Mouse (Mus musculus) hindbrain, embryonic 14.5 days (tissue): ENCODE results near the gene Prickle1. TPM values are rescaled to one million over a fixed set of nuclear protein-coding genes. Genes with fewer than 3 reads are reported as not detected.

Experiments used
- ATAC-seq: fragments of 200-750 bp; cut with Nextera tagmentation; 2 replicates; pipeline ENCODE4 v1.8.0; 2017; ENCODE audit warnings: moderate number of reproducible peaks, mild to moderate bottlenecking, moderate TSS enrichment, moderate library complexity; ENCODE audit not compliant: low FRiP score
- DNase-seq: peaks from one replicate; pipeline ENCODE4 v3.0.0-alpha.2; 2015; ENCODE audit warnings: low spot score
- H3K27ac ChIP-seq: fragments of 300-500 bp; sonication (generic); 2 replicates; pipeline ENCODE4 v1.5.1; 2014; ENCODE audit warnings: mild to moderate bottlenecking, moderate library complexity
- H3K27me3 ChIP-seq: fragments of 300-500 bp; sonication (generic); 2 replicates; pipeline ENCODE4 v1.6.1; 2014; ENCODE audit warnings: mild to moderate bottlenecking, low read length, mixed read lengths; ENCODE audit not compliant: control insufficient read depth, insufficient read depth
- H3K36me3 ChIP-seq: fragments of 300-500 bp; sonication (generic); replicated peaks from 2 replicates; pipeline ENCODE4 v1.6.1; 2014; ENCODE audit not compliant: control insufficient read depth, insufficient read depth
- H3K4me1 ChIP-seq: fragments of 300-500 bp; sonication (generic); replicated peaks from 2 replicates; pipeline ENCODE4 v1.6.1; 2014; ENCODE audit warnings: antibody characterized with exemption, low read length, mixed read lengths; ENCODE audit not compliant: control insufficient read depth, insufficient read depth
- H3K4me2 ChIP-seq: fragments of 300-500 bp; sonication (generic); replicated peaks from 2 replicates; pipeline ENCODE4 v1.6.1; 2014; ENCODE audit warnings: mild to moderate bottlenecking, moderate library complexity
- H3K4me3 ChIP-seq: fragments of 300-500 bp; sonication (generic); replicated peaks from 2 replicates; pipeline ENCODE4 v1.5.1; 2014; ENCODE audit warnings: mild to moderate bottlenecking, low read length
- H3K9ac ChIP-seq: fragments of 300-500 bp; sonication (generic); 2 replicates; pipeline ENCODE4 v1.6.1; 2014
- H3K9me3 ChIP-seq: fragments of 300-500 bp; sonication (generic); 2 replicates; pipeline ENCODE4 v1.6.1; 2016; ENCODE audit warnings: low read length; ENCODE audit not compliant: control insufficient read depth
- WGBS: fragments of 180-500 bp; shearing (Covaris S2); extraction: QIAGEN DNeasy Blood & Tissue Kit; methylation state at CpG from one replicate; pipeline ENCODE4 v1.1.7; 2014; 5-methylcytosine and 5-hydroxymethylcytosine counted together
- polyA plus RNA-seq: library from polyadenylated mRNA; unstranded; fragments of >200 nt; fragmentation: Nextera tagmentation; extraction: Ambion mirVana; gene quantifications from 2 replicates; pipeline ENCODE4 v1.2.1, GENCODE M21; 2014

Gene Prickle1
- polyA plus RNA-seq, 1 experiment from 2014 or later: 27.2 TPM

GRCm38 (mm10) chr15:93618442-93619150, 22.9 kb upstream of the Prickle1 start:
- 90% methylated on average over 6 of the region's 6 CpGs for WGBS

GRCm38 (mm10) chr15:93616277-93616676, 20.6 kb upstream of the Prickle1 start:
- DNase-seq (no peak), ATAC-seq (no peak)
- Histone ChIP-seq H3K9me3 (no peaks in the 10 kb centered on the region), H3K36me3 (no peaks in the 10 kb centered on the region), H3K4me3 (no peak overlapping the region), H3K4me1 (no peaks in the 10 kb centered on the region), H3K27ac (no peak overlapping the region), H3K9ac (no peak overlapping the region), H3K27me3 (no peaks in the 10 kb centered on the region), H3K4me2 (no peak overlapping the region)
- 93% methylated on average over 4 of the region's 4 CpGs for WGBS

More at GRCm38 (mm10) chr15:93618442-93619150, 22.9 kb upstream of the Prickle1 start:
- no peaks in the 10 kb centered on the region for H3K36me3 ChIP-seq
- no peaks in the 10 kb centered on the region for H3K27me3 ChIP-seq
- H3K4me3 ChIP-seq: no peak overlapping the region
- DNase-seq (no peak), ATAC-seq (no peak)
- no peak overlapping the region for H3K27ac ChIP-seq
- H3K9me3 ChIP-seq: no peaks in the 10 kb centered on the region
- H3K4me1 ChIP-seq: no peaks in the 10 kb centered on the region
- H3K4me2 ChIP-seq: no peak overlapping the region
- H3K9ac ChIP-seq: no peak overlapping the region

DNA sequence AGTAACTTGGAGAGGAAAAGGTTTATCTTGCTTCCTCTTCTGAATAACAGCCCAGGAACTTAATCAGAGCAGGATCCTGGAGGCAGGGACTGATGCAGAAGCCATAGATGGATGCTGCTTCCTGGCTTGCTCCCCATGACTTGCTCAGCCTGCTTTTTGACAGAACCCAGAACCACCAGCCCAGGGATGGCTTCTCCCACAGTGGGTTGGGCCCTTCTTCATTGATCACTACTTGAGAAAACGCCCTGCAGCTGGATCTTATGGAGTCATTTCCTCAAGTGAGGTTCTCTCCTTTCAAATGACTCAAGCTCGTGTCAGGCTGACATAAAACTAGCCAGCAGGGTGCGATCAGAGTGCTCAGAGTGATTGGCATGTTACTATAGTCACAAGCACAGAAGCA, 19.3 kb upstream of the Prickle1 start:
- no peak for DNase-seq
- H3K27ac ChIP-seq: no peak overlapping the region
- H3K4me1 ChIP-seq: no peaks in the 10 kb centered on the region
- 68% methylated on average over 3 of the region's 3 CpGs for WGBS
- H3K4me2 ChIP-seq: no peak overlapping the region
- H3K4me3 ChIP-seq: no peak overlapping the region
- H3K27me3 ChIP-seq: no peaks in the 10 kb centered on the region
- no peak for ATAC-seq
- no peaks in the 10 kb centered on the region for H3K9me3 ChIP-seq
- no peak overlapping the region for H3K9ac ChIP-seq
- no peaks in the 10 kb centered on the region for H3K36me3 ChIP-seq

- no peak overlapping the region for H3K4me2 ChIP-seq
- H3K36me3 ChIP-seq: no peaks in the 10 kb centered on the region
- no peaks in the 10 kb centered on the region for H3K4me1 ChIP-seq
- no peak overlapping the region for H3K9ac ChIP-seq
- no peak for DNase-seq
- no peaks in the 10 kb centered on the region for H3K27me3 ChIP-seq
- no peak overlapping the region for H3K27ac ChIP-seq
- ATAC-seq: no peak
- no peaks in the 10 kb centered on the region for H3K9me3 ChIP-seq
- WGBS: 81% methylated on average over 3 of the region's 3 CpGs
- no peak overlapping the region for H3K4me3 ChIP-seq
These were observed 17.9 kb upstream of the Prickle1 start for GRCm38 (mm10) chr15:93613606-93614005.

DNA sequence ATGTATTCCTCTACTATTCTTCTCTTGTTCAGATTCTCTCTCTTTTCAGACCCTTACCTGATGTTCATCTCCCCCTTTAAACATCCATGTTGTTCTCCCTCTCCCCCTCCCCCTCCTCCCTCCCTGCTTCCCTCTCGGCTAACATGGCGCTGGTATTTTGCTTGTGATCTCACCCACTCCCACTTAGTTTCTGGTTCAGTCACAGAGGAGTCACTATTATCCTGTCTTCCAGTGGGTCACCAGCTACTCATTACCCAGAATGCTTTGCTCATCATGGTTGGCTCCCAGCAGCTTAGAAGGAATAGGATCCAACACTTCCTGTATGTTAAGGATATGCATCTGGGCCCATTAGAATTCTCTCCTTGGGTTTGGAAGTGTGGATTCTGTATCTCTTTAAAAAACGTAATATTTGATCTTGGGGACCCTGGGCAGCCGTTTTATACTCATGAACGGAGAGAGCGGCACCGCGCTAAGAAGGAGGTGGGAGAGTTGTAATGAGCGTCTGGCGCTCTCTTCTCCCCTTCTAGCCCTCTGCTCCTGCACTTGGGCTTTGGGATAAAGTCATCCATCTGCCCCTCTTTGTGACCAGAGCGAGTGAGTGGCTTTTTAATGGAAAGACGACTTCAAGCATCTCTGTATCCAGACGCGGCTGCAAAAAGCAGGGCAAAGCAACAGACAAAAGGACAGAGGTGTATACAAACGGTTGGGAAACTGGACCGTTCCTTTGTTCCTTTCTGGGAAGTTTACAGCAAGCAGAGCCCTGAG, 16.0 kb upstream of the Prickle1 start:
- DNase-seq: no peak
- Histone ChIP-seq H3K9ac (no peak overlapping the region), H3K36me3 (no peaks in the 10 kb centered on the region), H3K4me3 (no peak overlapping the region), H3K4me2 (no peak overlapping the region), H3K9me3 (no peaks in the 10 kb centered on the region), H3K4me1 (no peaks in the 10 kb centered on the region), H3K27me3 (no peaks in the 10 kb centered on the region), H3K27ac (no peak overlapping the region)
- ATAC-seq: no peak
- 83% methylated on average over 16 of the region's 16 CpGs for WGBS

DNA sequence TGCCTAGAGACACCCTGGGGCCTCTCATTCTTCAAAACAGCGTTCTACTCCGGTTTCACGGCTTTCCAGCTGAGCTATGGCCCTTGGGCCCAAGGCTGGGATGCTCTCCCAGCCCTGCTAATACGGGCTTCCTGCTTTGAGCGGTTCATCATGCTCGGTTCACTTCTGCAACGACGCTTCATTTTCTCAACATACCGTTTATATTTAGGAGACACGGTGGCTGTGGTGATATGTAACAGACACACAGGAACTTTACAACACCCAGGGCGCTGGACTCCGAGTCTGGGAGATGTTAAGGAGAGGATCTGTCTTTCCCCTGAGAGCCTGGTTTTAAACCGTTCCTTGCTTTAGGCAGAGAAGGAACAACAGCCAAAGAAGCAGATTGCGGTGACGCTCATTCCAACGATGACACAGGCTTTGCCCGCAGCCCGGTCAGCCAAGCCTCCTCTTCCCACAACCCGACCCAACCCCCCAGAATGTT, 15.1 kb upstream of the Prickle1 start:
- no peaks in the 10 kb centered on the region for H3K27me3 ChIP-seq
- no peaks in the 10 kb centered on the region for H3K4me1 ChIP-seq
- H3K27ac ChIP-seq: no peak overlapping the region
- no peak overlapping the region for H3K9ac ChIP-seq
- ATAC-seq (no peak), DNase-seq (no peak)
- no peaks in the 10 kb centered on the region for H3K9me3 ChIP-seq
- no peak overlapping the region for H3K4me3 ChIP-seq
- 73% methylated on average over 19 of the region's 19 CpGs for WGBS
- no peaks in the 10 kb centered on the region for H3K36me3 ChIP-seq
- no peak overlapping the region for H3K4me2 ChIP-seq

DNA sequence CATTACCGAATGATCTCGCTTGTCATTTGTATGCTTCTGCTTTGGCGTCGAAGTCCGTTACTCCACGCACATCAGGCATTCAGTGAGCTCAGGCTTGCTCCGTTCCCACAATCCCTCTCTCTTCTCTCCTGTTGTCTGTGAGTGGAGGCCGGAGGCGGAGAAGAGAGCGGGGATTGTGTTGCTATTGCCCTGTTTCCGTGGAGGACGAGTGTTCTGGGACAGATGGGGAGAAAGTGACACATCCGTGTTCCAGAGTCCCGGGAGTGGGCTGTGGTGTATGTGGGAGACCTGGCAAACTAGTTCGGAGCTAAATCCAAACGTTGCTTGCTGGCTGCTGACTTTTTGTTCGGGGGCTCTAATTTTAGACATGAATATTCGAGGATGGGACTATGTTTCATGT, 14.6 kb upstream of the Prickle1 start:
- ATAC-seq: no peak
- no peak for DNase-seq
- Histone ChIP-seq H3K9me3 (no peaks in the 10 kb centered on the region), H3K9ac (no peak overlapping the region), H3K4me2 (no peak overlapping the region), H3K4me1 (no peaks in the 10 kb centered on the region), H3K4me3 (no peak overlapping the region), H3K36me3 (no peaks in the 10 kb centered on the region), H3K27ac (no peak overlapping the region), H3K27me3 (no peaks in the 10 kb centered on the region)
- WGBS: 86% methylated on average over 18 of the region's 18 CpGs

- no peaks in the 10 kb centered on the region for H3K27me3 ChIP-seq
- H3K9me3 ChIP-seq: no peaks in the 10 kb centered on the region
- no peaks in the 10 kb centered on the region for H3K36me3 ChIP-seq
- no peak for DNase-seq
- no peak for ATAC-seq
- no peak overlapping the region for H3K4me3 ChIP-seq
- H3K4me1 ChIP-seq: no peaks in the 10 kb centered on the region
- WGBS: 95% methylated on average over 6 of the region's 6 CpGs
- no peak overlapping the region for H3K4me2 ChIP-seq
- H3K27ac ChIP-seq: no peak overlapping the region
- H3K9ac ChIP-seq: no peak overlapping the region
These were observed 7.2 kb upstream of the Prickle1 start for GRCm38 (mm10) chr15:93602850-93603249.

- DNase-seq: no peak
- WGBS: 96% methylated on average over 13 of the region's 13 CpGs
- no peak for ATAC-seq
These were observed 5.8 kb upstream of the Prickle1 start for GRCm38 (mm10) chr15:93601461-93602015.

More at GRCm38 (mm10) chr15:93601461-93602015, 5.8 kb upstream of the Prickle1 start:
- Histone ChIP-seq H3K4me3 (no peak overlapping the region), H3K27ac (no peak overlapping the region), H3K9me3 (no peaks in the 10 kb centered on the region), H3K36me3 (no peaks in the 10 kb centered on the region), H3K27me3 (no peaks in the 10 kb centered on the region), H3K9ac (no peak overlapping the region), H3K4me2 (no peak overlapping the region), H3K4me1 (no peaks in the 10 kb centered on the region)
